Mouse (Mus musculus): ENCODE data around the gene Dap3. TPM values are rescaled to one million over a fixed set of nuclear protein-coding genes. Genes with fewer than 3 reads are reported as not detected.

The Dap3 gene
- polyA plus RNA-seq, 1 experiment from 2014 or later: 64.6 TPM

DNA sequence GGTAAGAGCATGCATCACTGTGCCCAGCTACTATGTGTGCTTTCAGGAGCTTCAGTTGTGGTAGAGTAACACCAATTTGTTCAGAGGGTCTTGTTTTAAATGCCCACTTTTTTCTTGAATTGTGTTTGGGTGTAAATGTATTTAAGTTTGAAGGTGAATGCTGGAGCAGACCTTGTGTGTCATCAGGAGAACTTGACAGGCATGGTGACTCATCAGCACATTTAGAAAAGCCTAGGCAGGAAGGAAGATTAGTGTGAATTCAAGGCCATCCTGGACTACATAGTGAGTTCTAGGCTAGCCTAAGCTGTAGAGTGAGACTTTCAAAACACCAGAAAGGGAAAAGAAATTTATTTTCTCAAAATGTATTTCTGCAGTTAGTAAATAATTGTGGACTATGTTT, 2.8 kb upstream of the Dap3 start:
- 0 out of 2 replicates have a peak, but pooled peaks cover 2% of the 10 kb centered on the region for H3K4me1 ChIP-seq (ENCODE audit: insufficient read depth, low read depth, low read length)
- no peaks in the 10 kb centered on the region for H3K9me3 ChIP-seq (ENCODE audit: low read length)
- no peak overlapping the region for H3K4me2 ChIP-seq (replicated peaks; ENCODE audit: low read depth, low read length)
- TF ChIP-seq CTCF (IDR thresholded peaks at IDR 0.05) (no peak), EP300 (IDR thresholded peaks at IDR 0.05) (no peak)
- no peak for ATAC-seq
- no peak overlapping the region for H3K27ac ChIP-seq (ENCODE audit: low read length)
- H3K27me3 ChIP-seq (replicated peaks; ENCODE audit: insufficient read depth, low read length): no peaks in the 10 kb centered on the region
- H3K36me3 ChIP-seq (ENCODE audit: insufficient read depth, low read length): no peaks in the 10 kb centered on the region
- no peak for DNase-seq (ENCODE audit: low spot score)
- no peak overlapping the region for H3K9ac ChIP-seq (replicated peaks; ENCODE audit: low read depth)
- H3K4me3 ChIP-seq (ENCODE audit: low read depth, low read length): no peak overlapping the region

DNA sequence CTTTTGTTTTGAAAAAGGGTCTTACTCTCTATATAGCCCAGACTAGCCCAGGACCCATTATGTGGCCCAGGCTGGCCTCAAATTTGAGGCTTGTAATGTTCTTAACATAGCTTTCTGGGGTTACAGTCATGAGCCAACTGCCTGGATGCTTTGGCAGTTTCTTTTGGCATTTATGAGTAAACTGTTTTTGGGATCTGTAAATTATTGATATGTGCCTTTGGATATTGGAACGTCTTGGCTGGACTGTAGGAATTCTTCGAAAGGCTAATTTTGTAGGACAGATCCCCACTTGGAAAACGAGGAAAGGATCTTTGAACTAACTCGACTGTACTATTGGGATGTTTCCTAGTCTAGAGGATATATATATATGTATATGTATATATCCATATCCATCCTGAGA, 2.3 kb upstream of the Dap3 start:
- no peak for TF ChIP-seq EP300 (IDR thresholded peaks at IDR 0.05)
- TF ChIP-seq CTCF (IDR thresholded peaks at IDR 0.05): no peak
- no peak overlapping the region for H3K4me3 ChIP-seq (ENCODE audit: low read depth, low read length)
- WGBS: 78% methylated on average over 4 of the region's 4 CpGs

DNA sequence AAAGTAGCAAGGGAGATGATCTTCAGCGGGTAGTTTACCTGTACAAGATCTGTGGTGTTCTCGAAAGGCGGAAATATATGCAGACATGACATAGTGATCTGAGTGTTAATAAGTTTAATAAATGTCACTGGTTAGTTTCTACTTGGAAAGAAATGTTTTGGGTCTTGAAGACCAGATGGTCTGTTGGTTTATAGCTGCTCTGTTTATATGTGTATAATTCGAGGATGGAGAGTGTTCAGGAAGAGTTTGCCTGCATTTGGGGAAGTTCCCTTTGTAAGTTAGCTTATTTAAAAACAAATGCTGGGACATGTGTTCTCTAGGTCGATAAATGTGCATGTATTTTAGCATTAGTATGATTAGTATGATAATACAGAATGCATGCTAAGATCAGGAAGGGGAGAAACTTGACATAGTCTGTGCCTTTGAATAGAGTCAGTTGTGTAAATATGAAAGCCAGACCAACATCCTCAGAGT, 383 bp upstream of the Dap3 start:
- H3K4me2 ChIP-seq (replicated peaks; ENCODE audit: low read depth, low read length): peak overlapping the region; percentile 72
- DNase-seq (ENCODE audit: low spot score) (no peak), ATAC-seq (no peak)
- no peaks in the 10 kb centered on the region for H3K27me3 ChIP-seq (replicated peaks; ENCODE audit: insufficient read depth, low read length)
- H3K36me3 ChIP-seq (ENCODE audit: insufficient read depth, low read length): no peaks in the 10 kb centered on the region
- H3K4me1 ChIP-seq (ENCODE audit: insufficient read depth, low read depth, low read length): 0 out of 2 replicates have a peak, but pooled peaks cover 2% of the 10 kb centered on the region
- under 1% methylated on average over 5 of the region's 5 CpGs for WGBS
- H3K27ac ChIP-seq (ENCODE audit: low read length): peak overlapping the region; percentile 99
- H3K9ac ChIP-seq (replicated peaks; ENCODE audit: low read depth): peak overlapping the region; percentile 98
- H3K9me3 ChIP-seq (ENCODE audit: low read length): no peaks in the 10 kb centered on the region
- H3K4me3 ChIP-seq (ENCODE audit: low read depth, low read length): peak overlapping the region; percentile 92
- no peak for TF ChIP-seq CTCF (IDR thresholded peaks at IDR 0.05)
- TF ChIP-seq EP300 (IDR thresholded peaks at IDR 0.05): no peak

More for the DNA sequence above, 2.3 kb upstream of the Dap3 start:
- Histone ChIP-seq H3K4me2 (replicated peaks; ENCODE audit: low read depth, low read length) (no peak overlapping the region), H3K9ac (replicated peaks; ENCODE audit: low read depth) (no peak overlapping the region), H3K9me3 (ENCODE audit: low read length) (no peaks in the 10 kb centered on the region), H3K4me1 (ENCODE audit: insufficient read depth, low read depth, low read length) (0 out of 2 replicates have a peak, but pooled peaks cover 2% of the 10 kb centered on the region), H3K27me3 (replicated peaks; ENCODE audit: insufficient read depth, low read length) (no peaks in the 10 kb centered on the region), H3K36me3 (ENCODE audit: insufficient read depth, low read length) (no peaks in the 10 kb centered on the region), H3K27ac (ENCODE audit: low read length) (no peak overlapping the region)
- no peak for DNase-seq (ENCODE audit: low spot score)
- no peak for ATAC-seq

DNA sequence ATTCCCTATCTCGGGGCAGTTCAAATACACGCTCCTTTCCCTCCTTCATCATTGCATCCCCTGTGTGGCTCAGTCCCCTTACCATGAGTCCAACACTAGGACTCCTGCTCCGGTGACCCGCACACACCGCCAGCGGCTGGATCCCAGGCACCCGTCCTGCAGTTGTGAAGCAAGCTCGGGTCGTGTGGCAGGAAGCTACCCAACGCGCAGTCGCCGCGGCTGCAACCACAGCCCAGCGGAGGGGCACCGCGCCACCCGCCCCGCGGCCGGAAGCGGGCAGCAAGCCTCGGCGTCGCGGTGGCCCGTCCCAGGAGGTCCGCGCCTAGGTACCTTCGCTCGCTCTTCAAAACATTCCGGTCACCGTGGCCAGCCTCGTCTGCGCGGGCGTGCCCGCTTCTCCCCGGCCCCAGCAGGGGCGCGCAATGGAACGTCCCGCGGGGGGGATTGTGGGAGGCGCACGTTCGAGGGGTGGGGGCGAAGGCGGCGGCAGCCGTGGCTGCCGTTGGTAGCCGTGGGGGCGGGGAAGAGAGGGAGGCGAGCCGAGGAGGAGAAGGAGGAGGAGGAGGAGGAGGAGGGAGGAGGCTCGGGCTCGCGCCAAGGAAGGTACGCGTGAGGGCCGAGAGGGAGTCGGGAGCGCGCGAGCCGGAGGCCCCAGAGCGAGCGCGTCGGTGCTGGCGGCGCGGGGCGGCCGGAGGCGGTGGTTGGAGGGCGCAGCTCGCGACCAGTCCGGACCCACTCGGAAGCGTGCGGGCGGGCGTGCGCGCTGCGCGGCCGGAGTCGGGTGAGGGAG, 1.0 kb downstream of the Dap3 start:
- no peaks in the 10 kb centered on the region for H3K36me3 ChIP-seq (ENCODE audit: insufficient read depth, low read length)
- H3K4me3 ChIP-seq (ENCODE audit: low read depth, low read length): peak overlapping the region; percentile 92
- ATAC-seq (peak; percentile 89), DNase-seq (ENCODE audit: low spot score) (peak; percentile 98)
- H3K27me3 ChIP-seq (replicated peaks; ENCODE audit: insufficient read depth, low read length): no peaks in the 10 kb centered on the region
- WGBS: 2% methylated on average over 58 of the region's 92 CpGs
- peak overlapping the region; percentile 99 for H3K27ac ChIP-seq (ENCODE audit: low read length)
- H3K4me2 ChIP-seq (replicated peaks; ENCODE audit: low read depth, low read length): peak overlapping the region; percentile 72
- H3K4me1 ChIP-seq (ENCODE audit: insufficient read depth, low read depth, low read length): 0 out of 2 replicates have a peak, but pooled peaks cover 2% of the 10 kb centered on the region
- H3K9me3 ChIP-seq (ENCODE audit: low read length): no peaks in the 10 kb centered on the region
- H3K9ac ChIP-seq (replicated peaks; ENCODE audit: low read depth): peak overlapping the region; percentile 98
- TF ChIP-seq CTCF (IDR thresholded peaks at IDR 0.05) (peak; percentile 43), EP300 (IDR thresholded peaks at IDR 0.05) (no peak)

DNA sequence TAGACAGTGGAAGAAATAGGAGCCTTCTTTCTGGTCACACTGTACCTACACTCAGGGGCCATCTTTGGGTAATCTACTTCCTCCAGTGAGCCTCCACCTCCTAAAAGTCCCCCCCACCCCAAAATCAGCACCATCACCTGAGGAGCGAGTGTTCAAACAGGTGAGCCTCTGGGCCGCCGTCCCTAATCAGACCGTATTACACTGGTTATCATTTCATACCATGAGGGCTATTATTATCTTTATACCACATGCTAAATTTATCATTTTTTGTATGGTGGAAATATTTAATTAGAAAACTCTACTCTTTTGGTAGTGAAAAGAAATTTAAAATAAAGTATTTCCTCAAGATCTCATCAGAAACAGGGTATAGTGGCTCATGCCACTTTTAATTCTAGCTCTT, 6.9 kb downstream of the Dap3 start:
- Histone ChIP-seq H3K9me3 (ENCODE audit: low read length) (no peaks in the 10 kb centered on the region), H3K9ac (replicated peaks; ENCODE audit: low read depth) (no peak overlapping the region), H3K4me2 (replicated peaks; ENCODE audit: low read depth, low read length) (no peak overlapping the region), H3K27me3 (replicated peaks; ENCODE audit: insufficient read depth, low read length) (no peaks in the 10 kb centered on the region), H3K4me3 (ENCODE audit: low read depth, low read length) (no peak overlapping the region), H3K27ac (ENCODE audit: low read length) (no peak overlapping the region), H3K4me1 (ENCODE audit: insufficient read depth, low read depth, low read length) (no peaks in the 10 kb centered on the region), H3K36me3 (ENCODE audit: insufficient read depth, low read length) (peaks cover 14% of the 10 kb centered on the region)
- ATAC-seq (no peak), DNase-seq (ENCODE audit: low spot score) (no peak)
- WGBS: 84% methylated on average over 4 of the region's 4 CpGs
- no peak for TF ChIP-seq EP300 (IDR thresholded peaks at IDR 0.05)
- TF ChIP-seq CTCF (IDR thresholded peaks at IDR 0.05): no peak

DNA sequence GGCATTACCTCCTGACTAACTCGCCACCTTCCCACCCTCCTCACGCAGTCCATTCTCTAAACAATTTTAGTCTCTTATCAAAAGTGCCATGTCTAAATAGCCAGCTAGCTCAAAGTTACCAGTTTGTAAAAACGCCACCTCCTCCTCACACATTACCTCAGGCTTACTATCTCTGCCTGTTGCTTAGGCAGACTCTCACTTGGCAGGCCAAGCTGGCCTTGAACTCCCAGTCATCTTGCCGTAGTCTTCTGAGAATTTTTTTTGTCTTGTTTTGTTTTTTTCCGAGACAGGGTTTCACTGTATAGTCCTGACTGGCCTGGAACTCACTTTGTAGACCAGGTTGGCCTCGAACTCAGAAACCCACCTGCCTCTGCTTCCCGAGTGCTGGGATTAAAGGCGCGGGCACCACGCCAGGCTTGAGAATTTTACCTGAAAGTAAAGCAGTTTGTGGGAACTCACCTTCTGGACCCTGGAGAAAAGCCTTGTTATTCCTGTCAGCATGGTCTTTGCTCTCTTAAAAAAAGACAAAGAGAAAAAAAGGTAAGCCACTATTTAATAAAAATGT, 8.6 kb downstream of the Dap3 start:
- WGBS: 93% methylated on average over 10 of the region's 10 CpGs
- no peak for TF ChIP-seq EP300 (IDR thresholded peaks at IDR 0.05)
- TF ChIP-seq CTCF (IDR thresholded peaks at IDR 0.05): no peak
- Histone ChIP-seq H3K9me3 (ENCODE audit: low read length) (no peaks in the 10 kb centered on the region), H3K27me3 (replicated peaks; ENCODE audit: insufficient read depth, low read length) (no peaks in the 10 kb centered on the region), H3K27ac (ENCODE audit: low read length) (no peak overlapping the region), H3K4me2 (replicated peaks; ENCODE audit: low read depth, low read length) (no peak overlapping the region), H3K4me3 (ENCODE audit: low read depth, low read length) (no peak overlapping the region), H3K9ac (replicated peaks; ENCODE audit: low read depth) (no peak overlapping the region), H3K36me3 (ENCODE audit: insufficient read depth, low read length) (peaks cover 14% of the 10 kb centered on the region), H3K4me1 (ENCODE audit: insufficient read depth, low read depth, low read length) (no peaks in the 10 kb centered on the region)
- no peak for DNase-seq (ENCODE audit: low spot score)
- ATAC-seq: no peak

Data from lung, postnatal 0 days (tissue).